Mouse (Mus musculus) midbrain, postnatal 0 days (tissue): ENCODE data around the gene Zfp281. TPM values are rescaled to one million over a fixed set of nuclear protein-coding genes. Genes with fewer than 3 reads are reported as not detected.

ENCODE experiments used
- ATAC-seq: fragments of 200-750 bp; cut with Nextera tagmentation; 2 replicates; pipeline ENCODE4 v1.8.0; 2017; ENCODE audit warnings: moderate number of reproducible peaks, mild to moderate bottlenecking, moderate TSS enrichment, moderate library complexity; ENCODE audit not compliant: low FRiP score
- DNase-seq: peaks from one replicate; pipeline ENCODE4 v3.0.0-alpha.2; 2015; ENCODE audit warnings: low spot score
- H3K27ac ChIP-seq: fragments of 300-500 bp; sonication (generic); 2 replicates; pipeline ENCODE4 v1.5.1; 2014; ENCODE audit warnings: low read depth, mild to moderate bottlenecking, low read length, mixed read lengths
- H3K27me3 ChIP-seq: fragments of 300-500 bp; sonication (generic); 2 replicates; pipeline ENCODE4 v1.6.1; 2014; ENCODE audit warnings: low read length, control low read depth, mixed read lengths; ENCODE audit not compliant: insufficient read depth
- H3K36me3 ChIP-seq: fragments of 300-500 bp; sonication (generic); 2 replicates; pipeline ENCODE4 v1.6.1; 2014; ENCODE audit warnings: low read length, control low read depth, mixed read lengths; ENCODE audit not compliant: insufficient read depth
- H3K4me1 ChIP-seq: fragments of 300-500 bp; sonication (generic); 2 replicates; pipeline ENCODE4 v1.6.1; 2014; ENCODE audit warnings: mild to moderate bottlenecking, control low read depth, antibody characterized with exemption, low read length, mixed read lengths; ENCODE audit not compliant: insufficient read depth
- H3K4me2 ChIP-seq: fragments of 300-500 bp; sonication (generic); 2 replicates; pipeline ENCODE4 v1.6.1; 2014; ENCODE audit warnings: low read depth, mild to moderate bottlenecking, low read length, mixed read lengths; ENCODE audit not compliant: poor library complexity, severe bottlenecking
- H3K4me3 ChIP-seq: fragments of 300-500 bp; sonication (generic); 2 replicates; pipeline ENCODE4 v1.5.1; 2014; ENCODE audit warnings: low read depth, mild to moderate bottlenecking, low read length, moderate library complexity
- H3K9ac ChIP-seq: fragments of 300-500 bp; sonication (generic); replicated peaks from 2 replicates; pipeline ENCODE4 v1.6.1; 2014; ENCODE audit warnings: mild to moderate bottlenecking, low read length, moderate library complexity, mixed read lengths; ENCODE audit not compliant: poor library complexity, severe bottlenecking
- H3K9me3 ChIP-seq: fragments of 300-500 bp; sonication (generic); 2 replicates; pipeline ENCODE4 v1.6.1; 2016; ENCODE audit warnings: low read length, control low read depth
- CTCF ChIP-seq: IDR thresholded peaks from 2 replicates; pipeline ENCODE4 v1.5.1; 2016; ENCODE audit warnings: antibody characterized with exemption, mild to moderate bottlenecking
- WGBS: fragments of 180-500 bp; shearing (Covaris S2); extraction: QIAGEN DNeasy Blood & Tissue Kit; methylation state at CpG from one replicate; pipeline ENCODE4 v1.1.7; 2014; 5-methylcytosine and 5-hydroxymethylcytosine counted together
- polyA plus RNA-seq: library from polyadenylated mRNA; unstranded; fragments of >200 nt; fragmentation: Nextera tagmentation; extraction: Ambion mirVana; gene quantifications from 2 replicates; pipeline ENCODE4 v1.2.1, GENCODE M21; 2015
- total RNA-seq: library from RNA; depleted of rRNA; stranded (reverse); fragments of >200 nt; gene quantifications from 2 replicates; pipeline ENCODE4 v1.2.3, GENCODE M21; 2014

Gene Zfp281
- total and polyA plus RNA-seq, 2 experiments from 2014 or later = 22.1 to 31.2 TPM

- Histone ChIP-seq H3K9me3 (no peaks in the 10 kb centered on the region), H3K36me3 (no peaks in the 10 kb centered on the region), H3K4me3 (no peak overlapping the region), H3K9ac (no peak overlapping the region), H3K4me2 (no peak overlapping the region), H3K27me3 (no peaks in the 10 kb centered on the region), H3K4me1 (0 out of 2 replicates have a peak, but pooled peaks cover 4% of the 10 kb centered on the region), H3K27ac (no peak overlapping the region)
- ATAC-seq (no peak), DNase-seq (no peak)
- 62% methylated on average over 6 of the region's 6 CpGs for WGBS
- no peak for TF ChIP-seq CTCF
These were observed 40.4 kb downstream of the Zfp281 start for GRCm38 (mm10) chr1:136664921-136665582.

GRCm38 (mm10) chr1:136666513-136666912 is 41.8 kb downstream of the Zfp281 start:
- 82% methylated on average over 2 of the region's 2 CpGs for WGBS
- DNase-seq = no peak
- no peaks in the 10 kb centered on the region for H3K36me3 ChIP-seq

GRCm38 (mm10) chr1:136669926-136670325 is 45.2 kb downstream of the Zfp281 start:
- H3K4me3 ChIP-seq = no peak overlapping the region
- no peak overlapping the region for H3K9ac ChIP-seq
- no peak for TF ChIP-seq CTCF
- H3K27ac ChIP-seq = no peak overlapping the region
- H3K9me3 ChIP-seq = no peaks in the 10 kb centered on the region
- H3K4me2 ChIP-seq = no peak overlapping the region
- H3K36me3 ChIP-seq = no peaks in the 10 kb centered on the region
- no peaks in the 10 kb centered on the region for H3K4me1 ChIP-seq
- H3K27me3 ChIP-seq = no peaks in the 10 kb centered on the region
- DNase-seq (no peak), ATAC-seq (no peak)
- 80% methylated on average over 7 of the region's 7 CpGs for WGBS

More at GRCm38 (mm10) chr1:136666513-136666912, 41.8 kb downstream of the Zfp281 start:
- no peak for TF ChIP-seq CTCF
- no peaks in the 10 kb centered on the region for H3K9me3 ChIP-seq
- no peak overlapping the region for H3K27ac ChIP-seq
- H3K9ac ChIP-seq = no peak overlapping the region
- no peak overlapping the region for H3K4me2 ChIP-seq
- H3K4me1 ChIP-seq = 0 out of 2 replicates have a peak, but pooled peaks cover 4% of the 10 kb centered on the region
- no peak for ATAC-seq
- no peaks in the 10 kb centered on the region for H3K27me3 ChIP-seq
- H3K4me3 ChIP-seq = no peak overlapping the region

- Histone ChIP-seq H3K9ac (no peak overlapping the region), H3K27ac (no peak overlapping the region), H3K9me3 (no peaks in the 10 kb centered on the region), H3K27me3 (no peaks in the 10 kb centered on the region), H3K36me3 (no peaks in the 10 kb centered on the region), H3K4me2 (no peak overlapping the region), H3K4me1 (no peaks in the 10 kb centered on the region), H3K4me3 (no peak overlapping the region)
- TF ChIP-seq CTCF = no peak
- WGBS = 46% methylated on average over 16 of the region's 16 CpGs
- ATAC-seq (no peak), DNase-seq (peak; percentile 14)
These were observed 45.7 kb downstream of the Zfp281 start for GRCm38 (mm10) chr1:136670421-136670820.

GRCm38 (mm10) chr1:136671767-136672434 is 47.2 kb downstream of the Zfp281 start:
- ATAC-seq (no peak), DNase-seq (no peak)
- no peaks in the 10 kb centered on the region for H3K27me3 ChIP-seq
- 85% methylated on average over 12 of the region's 12 CpGs for whole genome bisulfite sequencing
- no peak overlapping the region for H3K27ac ChIP-seq
- no peaks in the 10 kb centered on the region for H3K9me3 ChIP-seq
- H3K4me3 ChIP-seq = no peak overlapping the region
- H3K4me2 ChIP-seq = no peak overlapping the region
- H3K4me1 ChIP-seq = no peaks in the 10 kb centered on the region
- no peaks in the 10 kb centered on the region for H3K36me3 ChIP-seq
- TF ChIP-seq CTCF = no peak
- no peak overlapping the region for H3K9ac ChIP-seq

GRCm38 (mm10) chr1:136672564-136672963 is 47.9 kb downstream of the Zfp281 start:
- no peak for ATAC-seq
- H3K9ac ChIP-seq = no peak overlapping the region
- no peak overlapping the region for H3K4me2 ChIP-seq
- no peaks in the 10 kb centered on the region for H3K4me1 ChIP-seq
- WGBS = 82% methylated on average over 6 of the region's 6 CpGs
- DNase-seq = no peak
- no peak overlapping the region for H3K4me3 ChIP-seq
- no peaks in the 10 kb centered on the region for H3K9me3 ChIP-seq
- H3K27ac ChIP-seq = no peak overlapping the region
- H3K36me3 ChIP-seq = no peaks in the 10 kb centered on the region
- H3K27me3 ChIP-seq = no peaks in the 10 kb centered on the region
- no peak for TF ChIP-seq CTCF
